Mouse (Mus musculus) megakaryocyte, adult 5-6 weeks (primary cell): Measurements from ENCODE around the gene Amh. TPM values are rescaled to one million over a fixed set of nuclear protein-coding genes. Genes with fewer than 3 reads are reported as not detected.

Experiments used
- ATAC-seq: 2 replicates; pipeline ENCODE4 v1.8.0; 2016; ENCODE audit warnings: mild to moderate bottlenecking, inconsistent platforms; ENCODE audit not compliant: poor library complexity, severe bottlenecking
- total RNA-seq, 2 experiments: library from RNA; stranded (forward) in 1 of 2; stranded (reverse) in 1 of 2; fragments of 153-499, 151-499 nt in 1 of 2; fragments of 221-1000, 200-1000 nt in 1 of 2; gene quantifications; 2 replicates each; pipeline versions ENCODE4 v1.2.3 to v1.2.4; 2015 to 2017

Gene Amh
- total RNA-seq, 2 experiments from 2014 or later, result not detected

GRCm38 (mm10) chr10:80848571-80848970, 43.5 kb downstream of the Amh start:
- peak; percentile 82 for ATAC-seq

- peak; percentile 91 for ATAC-seq
Observed at GRCm38 (mm10) chr10:80854913-80855748, 50.1 kb downstream of the Amh start, which contains the start of the genes Lsm7 and Sppl2b. Lsm7 (minus strand) TSS chr10:80855209. Sppl2b (plus strand) TSS chr10:80855275.

DNA sequence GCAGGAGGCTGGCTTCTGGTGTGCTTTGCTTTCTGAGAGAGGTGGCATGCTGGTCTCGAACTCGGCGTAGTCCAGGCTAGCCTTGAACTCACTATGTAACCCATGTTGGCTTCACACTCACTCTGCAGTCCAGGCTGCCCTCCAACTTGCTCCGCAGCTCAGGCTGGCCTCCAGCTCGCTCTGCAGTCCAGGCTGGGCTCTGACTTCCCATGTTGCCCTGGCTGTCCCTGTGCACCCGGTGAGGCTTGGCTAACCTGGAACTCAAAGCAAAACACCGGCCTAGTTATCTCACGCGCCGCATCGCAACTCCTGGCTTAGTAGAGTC, 50.7 kb downstream of the Amh start:
- no peak for ATAC-seq

GRCm38 (mm10) chr10:80856267-80856666, 51.2 kb downstream of the Amh start:
- ATAC-seq, result 0 out of 2 replicates have a peak, but pooled peaks have one; percentile 11

DNA sequence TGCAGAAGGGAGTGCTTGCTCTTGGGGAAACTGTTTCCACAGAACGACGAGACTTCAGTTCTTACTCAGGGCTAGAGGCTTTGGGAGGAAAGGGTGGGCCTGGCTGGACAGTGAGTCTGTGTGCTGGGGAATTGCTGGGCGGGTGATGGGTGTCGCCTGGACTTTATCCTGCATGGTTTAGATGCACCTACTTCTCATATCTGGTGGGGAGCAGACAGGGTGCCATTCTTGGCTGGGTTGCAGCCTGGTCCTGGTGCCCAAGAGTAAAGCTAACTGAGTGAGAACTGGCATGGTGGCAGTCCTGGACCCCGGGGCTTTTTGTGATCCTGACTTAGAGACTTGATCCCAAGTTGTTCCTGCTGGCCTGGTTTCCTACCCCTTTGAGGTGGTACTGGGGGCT, 51.9 kb downstream of the Amh start:
- ATAC-seq, result no peak

Other genes starting within 250 kb of the Amh start
- gene Rexo1, start 243.7 kb upstream of the Amh start, total RNA-seq (2015), result 35.9 and 41.5 TPM in 2 replicates
- gene Rexo1, start 243.7 kb upstream of the Amh start, total RNA-seq (2017), result 19.4 and 19.9 TPM in 2 replicates
- 2.6 and 3.3 TPM in 2 replicates for gene Klf16, start 227.9 kb upstream of the Amh start, total RNA-seq (2015)
- 3.9 and 5.3 TPM in 2 replicates for gene Klf16, start 227.9 kb upstream of the Amh start, total RNA-seq (2017)
- 64.8 and 82.1 TPM in 2 replicates for gene Abhd17a, start 214.9 kb upstream of the Amh start, total RNA-seq (2015)
- 21.7 and 31.6 TPM in 2 replicates for gene Abhd17a, start 214.9 kb upstream of the Amh start, total RNA-seq (2017)
- 16.9 and 22.3 TPM in 2 replicates for gene Scamp4, start 202.4 kb upstream of the Amh start, total RNA-seq (2015)
- 4.8 and 11.4 TPM in 2 replicates for gene Scamp4, start 202.4 kb upstream of the Amh start, total RNA-seq (2017)
- gene Adat3, start 202.4 kb upstream of the Amh start, total RNA-seq (2015), result 0.91 and 1.1 TPM in 2 replicates
- gene Adat3, start 202.4 kb upstream of the Amh start, total RNA-seq (2017), result 3.8 TPM in 1 of 2 replicates, not detected in the other
- 0.54 TPM in 1 of 2 replicates, not detected in the other for gene Gm49322, start 199.2 kb upstream of the Amh start, total RNA-seq (2015)
- 0.15 and 0.89 TPM in 2 replicates for gene Gm49322, start 199.2 kb upstream of the Amh start, total RNA-seq (2017)
- gene Csnk1g2, start 182.4 kb upstream of the Amh start, total RNA-seq (2015), result 34.5 and 46.0 TPM in 2 replicates
- gene Csnk1g2, start 182.4 kb upstream of the Amh start, total RNA-seq (2017), result 127 and 144 TPM in 2 replicates
- 8.4 and 10.3 TPM in 2 replicates for gene Btbd2, start 148.2 kb upstream of the Amh start, total RNA-seq (2015)
- 16.5 and 30.1 TPM in 2 replicates for gene Btbd2, start 148.2 kb upstream of the Amh start, total RNA-seq (2017)
- gene Mknk2, start 127.1 kb upstream of the Amh start, total RNA-seq (2015), result 53.5 and 61.1 TPM in 2 replicates
- gene Mknk2, start 127.1 kb upstream of the Amh start, total RNA-seq (2017), result 63.3 and 74.8 TPM in 2 replicates
- 61.8 and 72.0 TPM in 2 replicates for gene Mob3a, start 103.3 kb upstream of the Amh start, total RNA-seq (2015)
- gene Mob3a, start 103.3 kb upstream of the Amh start, total RNA-seq (2017), result 65.0 and 77.3 TPM in 2 replicates
- 11.3 and 14.2 TPM in 2 replicates for gene Izumo4, start 103.1 kb upstream of the Amh start, total RNA-seq (2015)
- gene Izumo4, start 103.1 kb upstream of the Amh start, total RNA-seq (2017), result 4.4 and 6.6 TPM in 2 replicates
- 42.6 and 52.4 TPM in 2 replicates for gene Ap3d1, start 63.0 kb upstream of the Amh start, total RNA-seq (2015)
- 48.6 and 62.0 TPM in 2 replicates for gene Ap3d1, start 63.0 kb upstream of the Amh start, total RNA-seq (2017)
- gene Dot1l, start 50.0 kb upstream of the Amh start, total RNA-seq (2015), result 19.5 and 23.0 TPM in 2 replicates
- gene Dot1l, start 50.0 kb upstream of the Amh start, total RNA-seq (2017), result 6.9 and 9.8 TPM in 2 replicates
- 45.8 and 46.6 TPM in 2 replicates for gene Sf3a2, start 7.0 kb upstream of the Amh start, total RNA-seq (2015)
- 13.1 and 20.4 TPM in 2 replicates for gene Sf3a2, start 7.0 kb upstream of the Amh start, total RNA-seq (2017)
- gene Plekhj1, start 6.6 kb upstream of the Amh start, total RNA-seq (2015), result 82.4 and 84.3 TPM in 2 replicates
- 35.5 and 43.5 TPM in 2 replicates for gene Plekhj1, start 6.6 kb upstream of the Amh start, total RNA-seq (2017)
- gene Jsrp1, start 8.3 kb downstream of the Amh start, total RNA-seq (2015), result not detected in 2 replicates
- not detected in 2 replicates for gene Jsrp1, start 8.3 kb downstream of the Amh start, total RNA-seq (2017)
- 1,171 and 1,242 TPM in 2 replicates for gene Oaz1, start 21.4 kb downstream of the Amh start, total RNA-seq (2015)
- gene Oaz1, start 21.4 kb downstream of the Amh start, total RNA-seq (2017), result 206 and 296 TPM in 2 replicates
- not detected in 2 replicates for gene Lingo3, start 38.8 kb downstream of the Amh start, total RNA-seq (2015)
- not detected in 2 replicates for gene Lingo3, start 38.8 kb downstream of the Amh start, total RNA-seq (2017)
- 56.6 and 58.0 TPM in 2 replicates for gene Lsm7, start 50.0 kb downstream of the Amh start, total RNA-seq (2015)
- gene Lsm7, start 50.0 kb downstream of the Amh start, total RNA-seq (2017), result 104 and 130 TPM in 2 replicates
- 10.1 and 10.4 TPM in 2 replicates for gene Sppl2b, start 50.0 kb downstream of the Amh start, total RNA-seq (2015)
- 9.1 and 15.1 TPM in 2 replicates for gene Sppl2b, start 50.0 kb downstream of the Amh start, total RNA-seq (2017)
- gene Tmprss9, start 66.6 kb downstream of the Amh start, total RNA-seq (2015), result not detected in 2 replicates
- gene Tmprss9, start 66.6 kb downstream of the Amh start, total RNA-seq (2017), result not detected in 2 replicates
- 60.1 and 74.7 TPM in 2 replicates for gene Timm13, start 95.7 kb downstream of the Amh start, total RNA-seq (2015)
- 31.8 and 44.9 TPM in 2 replicates for gene Timm13, start 95.7 kb downstream of the Amh start, total RNA-seq (2017)
- 7.7 and 9.5 TPM in 2 replicates for gene Lmnb2, start 113.0 kb downstream of the Amh start, total RNA-seq (2015)
- gene Lmnb2, start 113.0 kb downstream of the Amh start, total RNA-seq (2017), result 35.2 and 35.8 TPM in 2 replicates
- 11.0 and 12.9 TPM in 2 replicates for gene Gadd45b, start 124.8 kb downstream of the Amh start, total RNA-seq (2015)
- 9.4 and 20.3 TPM in 2 replicates for gene Gadd45b, start 124.8 kb downstream of the Amh start, total RNA-seq (2017)
- 0.11 TPM in 1 of 2 replicates, not detected in the other for gene Gng7, start 209.7 kb downstream of the Amh start, total RNA-seq (2015)
- 0.26 TPM in 1 of 2 replicates, not detected in the other for gene Gng7, start 209.7 kb downstream of the Amh start, total RNA-seq (2017)
- gene Diras1, start 220.4 kb downstream of the Amh start, total RNA-seq (2015), result not detected in 2 replicates
- 0.20 TPM in 1 of 2 replicates, not detected in the other for gene Diras1, start 220.4 kb downstream of the Amh start, total RNA-seq (2017)
- gene Slc39a3, start 232.2 kb downstream of the Amh start, total RNA-seq (2015), result 3.9 and 6.0 TPM in 2 replicates
- gene Slc39a3, start 232.2 kb downstream of the Amh start, total RNA-seq (2017), result 6.2 and 10.2 TPM in 2 replicates